Mouse (Mus musculus): ENCODE measurements around the gene Becn1.

- TF ChIP-seq USF1 (IDR thresholded peaks at IDR 0.05; ENCODE audit: low read depth, low read length), result no peak
- TF ChIP-seq NELFE (IDR thresholded peaks at IDR 0.05; ENCODE audit: low read depth, low read length), result no peak
- TF ChIP-seq CHD2 (IDR thresholded peaks at IDR 0.05; ENCODE audit: low read length), result no peak
- no peak for TF ChIP-seq POLR2A (IDR thresholded peaks at IDR 0.05; ENCODE audit: control insufficient read depth in 1 of 2, insufficient read depth in 1 of 2, low read depth in 1 of 2, low read length in 2 of 2, poor library complexity in 1 of 2)
- TF ChIP-seq CTCF (IDR thresholded peaks at IDR 0.05 in 2 of 3, conservative IDR thresholded peaks at IDR 0.05 in 1 of 3; ENCODE audit: control insufficient read depth in 1 of 3, insufficient read depth in 1 of 3, low read depth in 2 of 3, low read length in 3 of 3, poor library complexity in 1 of 3, severe bottlenecking in 1 of 3), result no peak
- no peak for TF ChIP-seq EP300 (IDR thresholded peaks at IDR 0.05; ENCODE audit: low read depth in 1 of 2, low read length in 2 of 2)
- no peak for TF ChIP-seq TCF12 (IDR thresholded peaks at IDR 0.05; ENCODE audit: low read depth, low read length)
- TF ChIP-seq TAL1 (IDR thresholded peaks at IDR 0.05; ENCODE audit: low read length), result no peak
Observed at GRCm38 (mm10) chr11:101315082-101315650, 13.1 kb upstream of the Becn1 start.
